In the genomic region with DNA sequence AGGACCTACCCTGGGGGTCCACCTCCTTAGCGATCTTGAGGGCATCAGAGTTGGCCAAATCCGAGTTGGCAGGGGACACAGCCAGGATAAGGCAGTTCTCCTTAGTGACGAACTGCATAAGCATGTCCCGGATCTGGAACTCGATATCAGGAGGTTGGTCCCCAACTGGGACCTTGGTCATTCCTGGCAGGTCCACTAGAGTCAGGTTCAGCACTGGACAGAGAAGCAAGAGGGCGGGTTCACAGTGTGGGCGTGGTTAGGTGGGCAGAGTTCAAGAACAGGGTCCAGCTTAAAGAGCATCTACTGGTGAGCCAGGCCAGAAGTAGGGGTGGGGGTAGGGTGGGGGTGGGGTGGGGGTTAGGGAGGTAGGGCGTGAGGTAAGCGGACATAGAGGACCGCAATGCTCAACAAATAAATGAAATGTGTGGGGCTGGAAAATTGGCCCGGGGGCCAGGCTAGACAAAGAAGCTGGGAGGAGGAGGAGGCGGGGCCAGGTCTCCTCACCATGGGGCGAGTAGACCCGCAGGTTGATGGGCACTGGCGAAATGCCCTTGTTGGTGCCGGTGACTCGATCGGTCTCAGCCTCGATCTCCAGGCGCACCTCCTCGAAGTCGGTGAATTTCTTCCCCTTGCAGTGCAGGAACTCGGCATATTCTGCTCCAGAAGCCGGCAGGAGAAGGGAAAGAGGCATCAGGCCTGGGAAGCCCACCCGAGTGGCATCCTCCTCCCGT, we compare ENCODE assay signal across 22 mouse cellular contexts. TPM values are rescaled to one million over a fixed set of nuclear protein-coding genes. Genes with fewer than 3 reads are reported as not detected.
A peak's percentile ranks its signal among the peaks of the same experiment; 100 is the strongest.
DNase-seq lines count a peak whose midpoint lies in the region; ATAC-seq and TF ChIP-seq lines count a peak whose summit lies in the region.
"Had no signal": no experiment of that assay in that cellular context is flagged by ENCODE, and none has a peak within 500 bp of the region (broad histone marks: within the 10 kb centered on the region; RNA-seq: fewer than 3 reads in every experiment).

No protein-coding gene starts in this region.

- whole genome bisulfite sequencing in cerebellum, adult 2 months: 32% methylated on average over 26 of the region's 26 CpGs
- WGBS in kidney, adult 2 months: 51% methylated on average over 26 of the region's 26 CpGs
- WGBS in liver, adult 2 months: 48% methylated on average over 26 of the region's 26 CpGs
- WGBS in liver, embryonic 12.5 days (ENCODE audit: insufficient replicate concordance): 30% methylated on average over 26 of the region's 26 CpGs
- WGBS in hindbrain, embryonic 10.5 days: 38% methylated on average over 26 of the region's 26 CpGs

- no peak overlapping the region for H3K9ac ChIP-seq in liver, adult 2 months (ENCODE audit: low read depth, low read length)
- H3K9ac ChIP-seq in liver, embryonic 12.5 days: no peak overlapping the region
- H3K9ac ChIP-seq: heart, embryonic 12.5 days; hindbrain, embryonic 12.5 days; lung, embryonic 14.5 days; midbrain, embryonic 15.5 days; stomach, embryonic 15.5 days had no signal

- no peaks in the 10 kb centered on the region for H3K79me2 ChIP-seq in liver, adult 2 months (ENCODE audit: control insufficient read depth, insufficient read depth, low read length)

- TF ChIP-seq POLR2A in cerebellum, adult 2 months (IDR thresholded peaks at IDR 0.05; ENCODE audit: borderline replicate concordance, insufficient read depth, low read length): no peak
- TF ChIP-seq POLR2A in kidney, adult 2 months (IDR thresholded peaks at IDR 0.05; ENCODE audit: low read depth, low read length): no peak
- TF ChIP-seq POLR2A in liver, adult 2 months (IDR thresholded peaks at IDR 0.05; ENCODE audit: extremely low read depth, insufficient read depth, low read length): no peak

- H3K4me3 ChIP-seq in cerebellum, adult 2 months (replicated peaks; ENCODE audit: insufficient read depth, low read depth, low read length): no peak overlapping the region
- H3K4me3 ChIP-seq in kidney, adult 2 months (ENCODE audit: insufficient read depth, low read depth, low read length): no peak overlapping the region
- no peak overlapping the region for H3K4me3 ChIP-seq in liver, adult 2 months (ENCODE audit: insufficient read depth, low read depth, low read length)
- no peak overlapping the region for H3K4me3 ChIP-seq in liver, embryonic 12.5 days
- H3K4me3 ChIP-seq in hindbrain, embryonic 10.5 days: no peak overlapping the region
- H3K4me3 ChIP-seq: heart, embryonic 12.5 days; hindbrain, embryonic 12.5 days; midbrain, embryonic 15.5 days; stomach, embryonic 15.5 days had no signal

- no peak for ATAC-seq in liver, embryonic 12.5 days
- ATAC-seq: forebrain, embryonic 14.5 days; intestine, postnatal 0 days; midbrain, embryonic 15.5 days had no signal

- peak overlapping the region; percentile 92 for H3K27ac ChIP-seq in cerebellum, adult 2 months (ENCODE audit: insufficient read depth, low read length)
- no peak overlapping the region for H3K27ac ChIP-seq in kidney, adult 2 months (ENCODE audit: insufficient read depth, low read depth, low read length)
- H3K27ac ChIP-seq in liver, adult 2 months (replicated peaks; ENCODE audit: insufficient read depth, low read depth, low read length): no peak overlapping the region
- H3K27ac ChIP-seq in liver, embryonic 12.5 days: no peak overlapping the region
- H3K27ac ChIP-seq in hindbrain, embryonic 10.5 days: no peak overlapping the region
- H3K27ac ChIP-seq: hindbrain, embryonic 12.5 days; midbrain, embryonic 15.5 days; stomach, embryonic 15.5 days had no signal

- H3K4me1 ChIP-seq in cerebellum, adult 2 months (ENCODE audit: control insufficient read depth, insufficient read depth, low read length): peaks cover 61% of the 10 kb centered on the region
- no peaks in the 10 kb centered on the region for H3K4me1 ChIP-seq in kidney, adult 2 months (ENCODE audit: control insufficient read depth, insufficient read depth, low read length)
- no peaks in the 10 kb centered on the region for H3K4me1 ChIP-seq in liver, adult 2 months (ENCODE audit: control insufficient read depth, insufficient read depth, low read length)
- no peaks in the 10 kb centered on the region for H3K4me1 ChIP-seq in liver, embryonic 12.5 days
- H3K4me1 ChIP-seq in hindbrain, embryonic 10.5 days (replicated peaks): peaks cover 24% of the 10 kb centered on the region
- H3K4me1 ChIP-seq: heart, embryonic 12.5 days had no signal

- H3K27me3 ChIP-seq in cerebellum, adult 2 months (ENCODE audit: control insufficient read depth, insufficient read depth, low read length): no peaks in the 10 kb centered on the region
- no peaks in the 10 kb centered on the region for H3K27me3 ChIP-seq in kidney, adult 2 months (replicated peaks; ENCODE audit: control insufficient read depth, insufficient read depth, low read length)
- H3K27me3 ChIP-seq in liver, adult 2 months (ENCODE audit: control insufficient read depth, insufficient read depth, low read length): no peaks in the 10 kb centered on the region
- peaks cover 55% of the 10 kb centered on the region for H3K27me3 ChIP-seq in liver, embryonic 12.5 days (replicated peaks)
- H3K27me3 ChIP-seq in hindbrain, embryonic 10.5 days (ENCODE audit: insufficient read depth, poor library complexity, severe bottlenecking): peaks cover 47% of the 10 kb centered on the region
- H3K27me3 ChIP-seq: stomach, embryonic 15.5 days had no signal

- H3K4me2 ChIP-seq in liver, embryonic 12.5 days: no peak overlapping the region
- H3K4me2 ChIP-seq: heart, embryonic 12.5 days; hindbrain, embryonic 12.5 days; liver, embryonic 11.5 days; lung, embryonic 14.5 days; midbrain, embryonic 15.5 days; stomach, embryonic 15.5 days had no signal

- H3K36me3 ChIP-seq in kidney, adult 2 months (ENCODE audit: control insufficient read depth, insufficient read depth, low read length): no peaks in the 10 kb centered on the region
- H3K36me3 ChIP-seq in liver, adult 2 months (ENCODE audit: control insufficient read depth, insufficient read depth, low read length): no peaks in the 10 kb centered on the region
- H3K36me3 ChIP-seq in liver, embryonic 12.5 days: no peaks in the 10 kb centered on the region
- peaks cover 21% of the 10 kb centered on the region; the same call in 1 of the 2 replicates for H3K36me3 ChIP-seq in hindbrain, embryonic 10.5 days
- H3K36me3 ChIP-seq: heart, embryonic 12.5 days; stomach, embryonic 15.5 days had no signal

- DNase-seq in cerebellum, adult 2 months: peak in 1 of 2 experiments; percentile 49
- DNase-seq in cerebellum, postnatal 14 days: no peak
- DNase-seq in kidney, adult 2 months: peak; percentile 36
- DNase-seq in kidney, adult 11 months: no peak
- peak; percentile 11 for DNase-seq in liver, adult 2 months (ENCODE audit: extremely low read depth, low read depth, low spot score)
- no peak for DNase-seq in hindbrain, embryonic 10.5 days (ENCODE audit: low spot score)
- DNase-seq: adrenal gland, postnatal 10 days; gastrocnemius, postnatal 10 days; heart, adult 18-20 months; heart, postnatal 10 days; lung, embryonic 14.5 days; lung, postnatal 4 days; thymus, postnatal 36 days had no signal

- no peaks in the 10 kb centered on the region for H3K9me3 ChIP-seq in liver, embryonic 12.5 days (replicated peaks)
- no peaks in the 10 kb centered on the region for H3K9me3 ChIP-seq in hindbrain, embryonic 10.5 days
- H3K9me3 ChIP-seq: hindbrain, embryonic 12.5 days; midbrain, embryonic 15.5 days; stomach, embryonic 15.5 days had no signal

- TF ChIP-seq CTCF in cerebellum, adult 2 months (IDR thresholded peaks at IDR 0.05; ENCODE audit: borderline replicate concordance, insufficient read depth, low read depth, low read length): no peak
- no peak for TF ChIP-seq CTCF in kidney, adult 2 months (conservative IDR thresholded peaks at IDR 0.05; ENCODE audit: insufficient read depth, insufficient read length, low read depth, low read length)
- TF ChIP-seq CTCF in liver, adult 2 months (IDR thresholded peaks at IDR 0.05; ENCODE audit: low read depth, low read length): no peak

RNA-seq across cellular contexts. Expression of a gene that starts 12.1 kb away (rescaled TPM):
- polyA plus RNA-seq in cerebellum, adult 2 months (2012; rRNA removed): 159 and 176 TPM in 2 replicates
- polyA plus RNA-seq in kidney, adult 2 months (2012; rRNA removed): 130 and 131 TPM in 2 replicates
- 9.5 and 10.0 TPM in 2 replicates for total RNA-seq in liver, adult 2 months (2014; rRNA removed)
- polyA plus RNA-seq in liver, adult 2 months (2012; rRNA removed): 47.1 and 71.7 TPM in 2 replicates
- 24.8 and 27.1 TPM in 2 replicates for polyA plus RNA-seq in liver, embryonic 12.5 days (2016; fragmentation: Nextera tagmentation; extraction: Ambion mirVana)
- 56.3 and 69.4 TPM in 2 replicates for polyA plus RNA-seq in hindbrain, embryonic 10.5 days (2016; fragmentation: Nextera tagmentation; extraction: Ambion mirVana)

RNA-seq across cellular contexts. Expression of a gene that starts 13.1 kb away (rescaled TPM):
- 1,410 and 1,576 TPM in 2 replicates for polyA plus RNA-seq in cerebellum, adult 2 months (2012; rRNA removed)
- polyA plus RNA-seq in kidney, adult 2 months (2012; rRNA removed): 8.3 and 12.6 TPM in 2 replicates
- total RNA-seq in liver, adult 2 months (2014; rRNA removed): 0.09 and 0.40 TPM in 2 replicates
- polyA plus RNA-seq in liver, adult 2 months (2012; rRNA removed): 0.60 and 0.90 TPM in 2 replicates
- 2.4 and 3.1 TPM in 2 replicates for polyA plus RNA-seq in liver, embryonic 12.5 days (2016; fragmentation: Nextera tagmentation; extraction: Ambion mirVana)
- 12.3 and 17.0 TPM in 2 replicates for polyA plus RNA-seq in hindbrain, embryonic 10.5 days (2016; fragmentation: Nextera tagmentation; extraction: Ambion mirVana)

RNA-seq across cellular contexts. Expression of a gene that starts 41.7 kb away (rescaled TPM):
- 284 and 338 TPM in 2 replicates for polyA plus RNA-seq in cerebellum, adult 2 months (2012; rRNA removed)
- polyA plus RNA-seq in kidney, adult 2 months (2012; rRNA removed): 182 and 215 TPM in 2 replicates
- total RNA-seq in liver, adult 2 months (2014; rRNA removed): 25.8 and 32.5 TPM in 2 replicates
- 103 and 144 TPM in 2 replicates for polyA plus RNA-seq in liver, adult 2 months (2012; rRNA removed)
- polyA plus RNA-seq in liver, embryonic 12.5 days (2016; fragmentation: Nextera tagmentation; extraction: Ambion mirVana): 36.2 and 40.6 TPM in 2 replicates
- 41.4 and 66.7 TPM in 2 replicates for polyA plus RNA-seq in hindbrain, embryonic 10.5 days (2016; fragmentation: Nextera tagmentation; extraction: Ambion mirVana)

RNA-seq across cellular contexts. Expression of a gene that starts 48.0 kb away (rescaled TPM):
- polyA plus RNA-seq in cerebellum, adult 2 months (2012; rRNA removed): 0.48 and 1.0 TPM in 2 replicates
- polyA plus RNA-seq in kidney, adult 2 months (2012; rRNA removed): 8.0 and 9.4 TPM in 2 replicates
- total RNA-seq in liver, adult 2 months (2014; rRNA removed): 2.1 and 10.0 TPM in 2 replicates
- polyA plus RNA-seq in liver, adult 2 months (2012; rRNA removed): 29.3 and 45.5 TPM in 2 replicates
- 15.2 and 17.7 TPM in 2 replicates for polyA plus RNA-seq in liver, embryonic 12.5 days (2016; fragmentation: Nextera tagmentation; extraction: Ambion mirVana)
- polyA plus RNA-seq in hindbrain, embryonic 10.5 days (2016; fragmentation: Nextera tagmentation; extraction: Ambion mirVana): not detected in 2 replicates
- polyA plus RNA-seq: limb, embryonic 11.5 days; lung, embryonic 14.5 days had no signal

RNA-seq across cellular contexts. Expression of a gene that starts 52.2 kb away (rescaled TPM):
- 242 and 270 TPM in 2 replicates for polyA plus RNA-seq in cerebellum, adult 2 months (2012; rRNA removed)
- polyA plus RNA-seq in kidney, adult 2 months (2012; rRNA removed): 191 and 242 TPM in 2 replicates
- 313 and 384 TPM in 2 replicates for total RNA-seq in liver, adult 2 months (2014; rRNA removed)
- polyA plus RNA-seq in liver, adult 2 months (2012; rRNA removed): 171 and 203 TPM in 2 replicates
- polyA plus RNA-seq in liver, embryonic 12.5 days (2016; fragmentation: Nextera tagmentation; extraction: Ambion mirVana): 214 and 218 TPM in 2 replicates
- polyA plus RNA-seq in hindbrain, embryonic 10.5 days (2016; fragmentation: Nextera tagmentation; extraction: Ambion mirVana): 488 and 544 TPM in 2 replicates

Comparison
In these comparisons a context has a peak if more than half of its experiments do, and no peak if none do; other contexts are left out.
1. DNase-seq: peak in kidney, adult 2 months (single experiment) and liver, adult 2 months (single experiment); none in cerebellum, postnatal 14 days (0 of 2), kidney, adult 11 months (single experiment) and hindbrain, embryonic 10.5 days (single experiment).
2. RNA of a gene that starts 13.1 kb away (polyA plus RNA-seq): 1,410 to 1,576 TPM in cerebellum, adult 2 months; 12.3 to 17.0 TPM in hindbrain, embryonic 10.5 days, 8.3 to 12.6 TPM in kidney, adult 2 months, 2.4 to 3.1 TPM in liver, embryonic 12.5 days and 0.60 to 0.90 TPM in liver, adult 2 months; every median in the first group is over 10 times any median in the second.